Comparison of ENCODE assay signal across 8 mouse cellular contexts in genomic region chr3:95904568-95904967, GRCm38 (mm10). TPM values are rescaled to one million over a fixed set of nuclear protein-coding genes. Genes with fewer than 3 reads are reported as not detected.
A peak's percentile ranks its signal among the peaks of the same experiment; 100 is the strongest.
DNase-seq lines count a peak whose midpoint lies in the region; ATAC-seq and TF ChIP-seq lines count a peak whose summit lies in the region.

Gene Car14, minus strand, starts transcription at chr3:95904691.

- ATAC-seq in hindbrain, embryonic 14.5 days (ENCODE audit: low FRiP score) = peak; percentile 35; the same call in 1 of the 2 replicates
- no peak; the same call in 1 of the 2 replicates for ATAC-seq in liver, embryonic 13.5 days (ENCODE audit: low read depth)
- no peak for ATAC-seq in stomach, embryonic 15.5 days (ENCODE audit: insufficient read depth, low FRiP score, low read depth)

- peaks cover 20% of the 10 kb centered on the region; the same call in 1 of the 2 replicates for H3K27me3 ChIP-seq in hindbrain, embryonic 14.5 days (ENCODE audit: control insufficient read depth, insufficient read depth, low read length)
- H3K27me3 ChIP-seq in liver, embryonic 13.5 days = peaks cover 89% of the 10 kb centered on the region
- H3K27me3 ChIP-seq in stomach, embryonic 15.5 days (replicated peaks) = peaks cover 5% of the 10 kb centered on the region; the same call in 1 of the 2 replicates

- H3K4me2 ChIP-seq in hindbrain, embryonic 14.5 days (replicated peaks) = peak within 1 kb of the TSS; percentile 62
- peak within 1 kb of the TSS; percentile 64 for H3K4me2 ChIP-seq in liver, embryonic 13.5 days
- H3K4me2 ChIP-seq in stomach, embryonic 15.5 days = peak within 1 kb of the TSS; percentile 59

- peak within 1 kb of the TSS; percentile 87 for H3K27ac ChIP-seq in gastrocnemius, adult 2 months
- H3K27ac ChIP-seq in hindbrain, embryonic 14.5 days = no peak within 1 kb of the TSS
- peak within 1 kb of the TSS; percentile 70 for H3K27ac ChIP-seq in liver, embryonic 13.5 days
- H3K27ac ChIP-seq in stomach, embryonic 15.5 days = no peak within 1 kb of the TSS

- H3K9ac ChIP-seq in hindbrain, embryonic 14.5 days = peak within 1 kb of the TSS; percentile 38
- H3K9ac ChIP-seq in liver, embryonic 13.5 days = peak within 1 kb of the TSS; percentile 52; the same call in 1 of the 2 replicates
- H3K9ac ChIP-seq in stomach, embryonic 15.5 days = no peak within 1 kb of the TSS

- intact Hi-C loops in gastrocnemius, adult 2 months (cut with DNase I) = no loop called here

- no peaks in the 10 kb centered on the region for H3K9me3 ChIP-seq in hindbrain, embryonic 14.5 days (ENCODE audit: control insufficient read depth, low read length)
- H3K9me3 ChIP-seq in liver, embryonic 13.5 days (replicated peaks) = no peaks in the 10 kb centered on the region
- no peaks in the 10 kb centered on the region for H3K9me3 ChIP-seq in stomach, embryonic 15.5 days

- H3K4me3 ChIP-seq in gastrocnemius, adult 2 months = peak within 1 kb of the TSS; percentile 80
- peak within 1 kb of the TSS; percentile 27 for H3K4me3 ChIP-seq in hindbrain, embryonic 14.5 days (replicated peaks; ENCODE audit: low read length)
- peak within 1 kb of the TSS; percentile 41 for H3K4me3 ChIP-seq in liver, embryonic 13.5 days (replicated peaks)
- H3K4me3 ChIP-seq in stomach, embryonic 15.5 days (replicated peaks) = peak within 1 kb of the TSS; percentile 28

- no peaks in the 10 kb centered on the region for H3K36me3 ChIP-seq in hindbrain, embryonic 14.5 days (replicated peaks; ENCODE audit: control insufficient read depth, insufficient read depth)
- H3K36me3 ChIP-seq in liver, embryonic 13.5 days = no peaks in the 10 kb centered on the region
- no peaks in the 10 kb centered on the region for H3K36me3 ChIP-seq in stomach, embryonic 15.5 days

- under 1% methylated on average over 15 of the region's 15 CpGs for WGBS in hindbrain, embryonic 14.5 days
- WGBS in liver, embryonic 13.5 days (ENCODE audit: insufficient replicate concordance) = 2% methylated on average over 15 of the region's 15 CpGs
- WGBS in stomach, embryonic 15.5 days = 1% methylated on average over 15 of the region's 15 CpGs

- peak; percentile 55 for DNase-seq in ovary, postnatal 36 days (ENCODE audit: low spot score)
- DNase-seq in ovary, postnatal 14 days (ENCODE audit: low spot score) = no peak
- peak; percentile 87 for DNase-seq in gastrocnemius, adult 2 months
- DNase-seq in hindbrain, embryonic 14.5 days (ENCODE audit: low spot score) = no peak
- no peak for DNase-seq in liver, embryonic 13.5 days
- no peak for DNase-seq in urinary bladder, adult 18-20 months (ENCODE audit: low spot score in 2 of 2)
- no peak for DNase-seq in layer of hippocampus, postnatal 10 days (ENCODE audit: low spot score in 2 of 2)

- peaks cover 21% of the 10 kb centered on the region for H3K4me1 ChIP-seq in hindbrain, embryonic 14.5 days (replicated peaks; ENCODE audit: control insufficient read depth, insufficient read depth, low read length)
- H3K4me1 ChIP-seq in liver, embryonic 13.5 days (replicated peaks) = peaks cover 38% of the 10 kb centered on the region
- peaks cover 21% of the 10 kb centered on the region for H3K4me1 ChIP-seq in stomach, embryonic 15.5 days

- TF ChIP-seq CTCF in gastrocnemius, adult 2 months (IDR thresholded peaks at IDR 0.05) = no peak

RNA-seq across cellular contexts. Expression of gene Car14, which starts in this region (rescaled TPM):
- total RNA-seq in gastrocnemius, adult 2 months (2021) = 100 to 1,000 TPM in 1 of 2 experiments, 10 to 100 TPM in 1; 81.2 to 115 TPM
- polyA plus RNA-seq in hindbrain, embryonic 14.5 days (2014; fragmentation: Nextera tagmentation; extraction: Ambion mirVana) = 12.1 and 13.0 TPM in 2 replicates
- 10.3 and 10.8 TPM in 2 replicates for polyA plus RNA-seq in liver, embryonic 13.5 days (2015; fragmentation: Nextera tagmentation; extraction: Ambion mirVana)
- 2.8 and 3.0 TPM in 2 replicates for polyA plus RNA-seq in stomach, embryonic 15.5 days (2015; fragmentation: Nextera tagmentation; extraction: Ambion mirVana)
- total RNA-seq in layer of hippocampus, postnatal 10 days (2021) = 1 to 10 TPM; 2.5 to 4.4 TPM

Comparison
In these comparisons a context has a peak if more than half of its experiments do, and no peak if none do; other contexts are left out.
1. RNA of gene Car14 (total RNA-seq): 81.2 to 115 TPM in gastrocnemius, adult 2 months; 2.5 to 4.4 TPM in layer of hippocampus, postnatal 10 days; every median in the first group is over 10 times any median in the second.
2. DNase-seq: peak in ovary, postnatal 36 days (single experiment) and gastrocnemius, adult 2 months (single experiment); none in ovary, postnatal 14 days (single experiment), hindbrain, embryonic 14.5 days (single experiment), liver, embryonic 13.5 days (single experiment), urinary bladder, adult 18-20 months (0 of 2) and layer of hippocampus, postnatal 10 days (0 of 2).
3. H3K27ac ChIP-seq: peak in gastrocnemius, adult 2 months (single experiment) and liver, embryonic 13.5 days (single experiment); none in hindbrain, embryonic 14.5 days (single experiment) and stomach, embryonic 15.5 days (single experiment).
4. H3K4me3 ChIP-seq: peak in every context shown above with its lines; median percentile 80 in gastrocnemius, adult 2 months; 41 in liver, embryonic 13.5 days; 28 in stomach, embryonic 15.5 days; 27 in hindbrain, embryonic 14.5 days.
5. Peak in every context shown above with its lines, with median percentiles within 50 percentile points of each other: H3K4me2 ChIP-seq.